Mouse (Mus musculus): Measurements from ENCODE around the gene Maz.
A peak's percentile ranks its signal among the peaks of the same experiment; 100 is the strongest.

Maz gene

DNA sequence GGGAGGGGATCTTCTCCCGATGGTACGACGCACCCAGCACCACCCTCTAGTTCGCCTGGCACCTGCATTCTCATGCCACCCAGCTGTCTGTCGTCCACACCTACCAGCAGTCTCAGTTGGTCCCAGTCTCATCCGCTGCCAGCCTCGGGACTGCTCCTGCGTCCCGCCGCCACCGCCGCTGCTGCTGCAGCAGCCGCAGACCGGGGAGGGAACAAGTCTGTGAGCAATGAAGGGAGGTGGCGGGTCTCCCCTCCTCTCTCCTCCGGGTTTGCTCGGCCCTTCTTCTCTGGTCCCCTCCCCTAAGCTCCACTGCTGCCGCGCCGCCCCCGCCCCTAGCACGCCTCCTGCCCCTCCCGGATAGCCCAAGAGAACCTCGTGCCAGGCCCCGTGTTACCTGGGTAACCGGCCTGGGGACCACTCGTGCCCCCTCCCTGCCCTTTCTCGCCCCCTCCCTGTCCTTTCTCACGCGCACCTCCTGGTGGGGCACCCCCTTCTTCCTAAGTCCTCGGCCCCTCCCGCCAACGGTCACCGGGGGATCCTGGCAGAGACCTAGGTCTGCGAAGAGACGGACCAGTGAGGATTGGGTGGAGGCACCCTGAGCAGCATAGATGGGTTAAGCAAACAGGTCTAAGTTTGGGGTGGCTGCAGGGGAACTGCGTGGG is 5.8 kb downstream of the Maz start, which contains the start of the genes Gm42742 and Prrt2:
TSS of gene Gm42742 (minus strand) at position 197 of the 662 bp plus-strand sequence.
TSS of gene Prrt2 (minus strand) at position 311 of the 662 bp plus-strand sequence.
- peak; percentile 81 for DNase-seq

GRCm38 (mm10) chr7:127020491-127020890 is 6.3 kb downstream of the Maz start:
- DNase-seq: no peak

- DNase-seq: no peak
Observed at GRCm38 (mm10) chr7:127020031-127020430, 6.8 kb downstream of the Maz start.

GRCm38 (mm10) chr7:127019306-127019960 is 7.4 kb downstream of the Maz start:
- DNase-seq: no peak

DNA sequence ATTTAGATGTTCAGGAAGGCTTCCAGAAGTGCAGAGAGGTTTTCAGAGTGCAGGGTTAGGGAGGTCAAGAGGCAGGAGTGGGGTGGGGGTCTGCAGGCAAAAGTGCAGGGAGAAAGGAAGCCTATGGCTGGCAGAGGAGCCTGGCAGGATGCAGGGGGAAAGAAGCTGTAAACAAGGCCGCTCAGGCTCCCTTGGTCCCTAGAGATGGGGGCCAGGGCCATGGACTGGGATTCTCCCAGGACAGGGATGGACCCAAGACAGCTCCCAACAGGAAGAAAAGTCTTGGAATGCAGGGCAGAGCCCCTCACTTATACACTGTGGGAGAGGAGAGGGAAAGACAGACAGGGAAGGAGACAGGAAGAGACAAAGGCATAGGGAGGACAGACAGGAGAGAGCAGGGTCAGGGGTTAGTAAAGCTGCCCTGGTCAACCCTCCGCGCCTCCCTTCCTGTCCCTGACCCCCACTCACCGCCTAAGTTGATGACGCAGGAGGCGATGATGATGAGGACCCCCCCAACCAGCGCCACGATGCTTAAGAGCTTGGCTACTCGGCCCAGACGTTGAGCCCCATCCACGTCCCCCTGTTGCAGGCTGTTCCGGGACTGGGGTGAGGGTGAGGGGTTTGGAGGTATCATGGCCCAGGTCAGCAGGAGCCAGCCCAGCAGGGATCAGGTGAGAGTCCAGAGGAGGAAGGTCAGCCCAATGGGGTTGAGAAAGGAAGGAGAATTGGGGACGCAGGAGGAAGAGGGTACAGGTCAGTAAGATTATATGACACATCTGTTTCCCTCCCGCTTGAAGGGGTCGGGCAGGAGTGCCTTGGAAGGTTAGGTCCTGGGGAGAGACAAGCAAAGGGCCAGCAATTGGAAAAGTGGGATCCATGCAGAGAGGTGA is 8.2 kb downstream of the Maz start:
- DNase-seq: no peak

- no peak for DNase-seq
Observed at GRCm38 (mm10) chr7:127017950-127018345, 8.9 kb downstream of the Maz start.

DNA sequence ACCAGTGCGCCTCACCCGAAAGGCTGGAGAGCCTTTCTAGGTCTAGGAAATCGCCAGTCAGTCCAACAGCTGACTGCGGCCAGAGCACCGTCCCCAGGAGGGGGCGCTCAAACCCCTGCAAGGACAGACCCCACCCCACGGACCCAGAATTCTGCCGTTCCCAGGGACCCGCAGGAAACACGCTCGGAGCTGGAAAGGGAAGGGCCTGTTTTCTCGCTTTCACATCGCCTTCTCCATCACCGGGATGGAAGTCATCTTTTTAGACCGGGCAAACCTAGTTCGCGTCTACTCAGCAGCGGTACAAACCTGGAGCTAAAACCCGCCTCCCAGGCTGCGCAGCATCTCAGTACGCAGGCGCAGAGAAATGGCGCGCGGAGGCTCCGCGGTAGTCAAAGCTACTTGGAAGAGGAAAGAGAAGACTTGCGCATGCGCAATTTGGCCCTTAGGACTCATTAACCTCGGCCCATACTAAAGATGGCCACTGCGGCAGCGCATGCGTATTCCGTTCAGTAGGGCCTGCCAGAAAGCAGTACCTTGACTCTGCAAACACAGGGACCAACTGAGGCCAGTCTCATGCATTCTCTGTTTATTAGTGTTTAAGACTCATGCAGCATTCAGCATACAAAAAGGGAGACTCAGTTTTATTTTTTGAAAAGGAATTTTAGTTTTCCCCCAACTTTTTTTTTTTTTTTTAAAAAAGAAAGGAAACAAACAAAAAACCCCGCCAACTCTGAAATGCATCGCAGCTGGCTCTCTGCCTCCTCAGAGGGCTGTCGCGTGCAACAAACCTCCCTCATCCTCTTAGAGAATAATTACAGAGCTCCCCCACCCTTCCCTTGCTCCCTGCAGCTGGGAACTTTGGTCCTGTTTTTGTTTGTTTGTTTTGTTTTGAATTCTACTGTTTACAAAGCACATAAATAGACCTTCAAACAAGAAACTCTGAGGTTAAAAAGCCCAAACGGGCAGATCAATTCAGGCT is 9.6 kb downstream of the Maz start, which contains the start of gene Pagr1a:
TSS of gene Pagr1a (minus strand) at position 382 of the 979 bp plus-strand sequence.
- DNase-seq: peak; percentile 99

- DNase-seq: no peak
Observed at GRCm38 (mm10) chr7:127016486-127016938, 10.3 kb downstream of the Maz start.

DNA sequence TGATC is 10.6 kb downstream of the Maz start, which contains the start of gene Pagr1b:
TSS of gene Pagr1b (minus strand) at position 4 of the 5 bp plus-strand sequence.
- no peak for DNase-seq

GRCm38 (mm10) chr7:127016081-127016480 is 10.8 kb downstream of the Maz start:
- DNase-seq: peak; percentile 58

GRCm38 (mm10) chr7:127014993-127015392 is 11.8 kb downstream of the Maz start:
- DNase-seq: no peak

- peak; percentile 32 for DNase-seq
Observed at GRCm38 (mm10) chr7:127014320-127014719, 12.5 kb downstream of the Maz start, which contains the start of gene Mvp. Gene Mvp, minus strand, starts transcription at chr7:127014621.

DNA sequence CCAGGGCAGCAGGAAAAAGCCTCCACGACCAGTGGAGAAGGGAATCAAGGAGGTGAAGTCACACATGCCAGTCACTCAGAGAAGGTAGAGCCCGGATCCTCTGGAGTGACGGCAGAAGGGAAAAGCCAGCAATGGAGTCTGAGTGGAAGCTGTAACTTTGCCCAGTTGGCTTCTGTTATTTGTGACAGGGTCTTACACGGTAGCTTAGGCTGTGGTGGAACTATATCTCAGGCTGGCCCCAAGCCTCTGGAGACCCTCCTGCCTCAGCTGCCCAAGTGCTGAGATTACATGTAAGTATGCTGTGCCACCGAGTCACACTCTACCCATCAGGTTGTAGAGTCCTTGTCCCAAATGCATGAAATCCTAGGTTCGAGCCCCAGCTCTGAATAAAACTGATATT is 13.5 kb downstream of the Maz start:
- DNase-seq: no peak

DNA sequence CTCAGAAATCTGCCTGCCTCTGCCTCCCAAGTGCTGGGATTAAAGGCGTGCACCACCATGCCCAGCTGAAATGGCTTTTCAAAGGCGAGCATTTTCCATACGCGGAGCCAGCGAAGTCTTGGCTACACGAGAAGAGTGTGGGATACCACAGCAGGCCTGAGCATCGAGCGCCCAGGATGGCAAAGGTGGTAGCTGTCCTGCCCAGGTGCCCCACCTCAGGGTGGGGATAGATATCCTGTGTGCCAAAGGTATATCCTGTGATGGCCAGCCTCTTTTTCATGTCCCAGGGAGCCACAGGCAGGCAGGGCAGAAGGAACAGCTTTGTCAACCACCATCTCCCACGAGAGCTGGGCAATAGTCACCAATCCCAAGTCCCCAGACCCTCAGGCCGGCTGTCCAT is 14.0 kb downstream of the Maz start:
- DNase-seq: no peak

- DNase-seq: no peak
Observed at GRCm38 (mm10) chr7:127012374-127012773, 14.5 kb downstream of the Maz start.

- peak; percentile 40 for DNase-seq
Observed at GRCm38 (mm10) chr7:127011717-127012116, 15.1 kb downstream of the Maz start.

DNA sequence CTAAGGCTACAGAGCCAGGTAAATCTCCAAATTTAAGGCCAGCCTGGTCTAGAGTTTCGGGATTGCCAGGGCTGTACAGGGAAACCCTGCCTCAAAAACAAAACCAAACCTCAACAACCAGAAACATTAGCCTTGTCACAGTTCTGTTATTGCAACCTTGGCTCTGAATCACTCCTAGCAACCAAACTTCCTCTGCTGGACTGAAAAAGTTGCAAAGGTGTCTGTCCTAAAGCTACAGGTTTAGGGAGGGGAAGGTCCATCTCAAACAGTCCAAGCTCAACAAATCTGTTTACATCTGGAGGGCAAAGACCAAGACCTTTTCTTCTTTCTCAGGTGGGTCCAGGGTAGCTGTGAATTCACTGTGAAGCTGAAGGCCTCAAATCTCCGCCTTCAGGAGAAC is 15.8 kb downstream of the Maz start:
- no peak for DNase-seq

GRCm38 (mm10) chr7:127009307-127010085 is 17.3 kb downstream of the Maz start:
- DNase-seq: no peak

DNA sequence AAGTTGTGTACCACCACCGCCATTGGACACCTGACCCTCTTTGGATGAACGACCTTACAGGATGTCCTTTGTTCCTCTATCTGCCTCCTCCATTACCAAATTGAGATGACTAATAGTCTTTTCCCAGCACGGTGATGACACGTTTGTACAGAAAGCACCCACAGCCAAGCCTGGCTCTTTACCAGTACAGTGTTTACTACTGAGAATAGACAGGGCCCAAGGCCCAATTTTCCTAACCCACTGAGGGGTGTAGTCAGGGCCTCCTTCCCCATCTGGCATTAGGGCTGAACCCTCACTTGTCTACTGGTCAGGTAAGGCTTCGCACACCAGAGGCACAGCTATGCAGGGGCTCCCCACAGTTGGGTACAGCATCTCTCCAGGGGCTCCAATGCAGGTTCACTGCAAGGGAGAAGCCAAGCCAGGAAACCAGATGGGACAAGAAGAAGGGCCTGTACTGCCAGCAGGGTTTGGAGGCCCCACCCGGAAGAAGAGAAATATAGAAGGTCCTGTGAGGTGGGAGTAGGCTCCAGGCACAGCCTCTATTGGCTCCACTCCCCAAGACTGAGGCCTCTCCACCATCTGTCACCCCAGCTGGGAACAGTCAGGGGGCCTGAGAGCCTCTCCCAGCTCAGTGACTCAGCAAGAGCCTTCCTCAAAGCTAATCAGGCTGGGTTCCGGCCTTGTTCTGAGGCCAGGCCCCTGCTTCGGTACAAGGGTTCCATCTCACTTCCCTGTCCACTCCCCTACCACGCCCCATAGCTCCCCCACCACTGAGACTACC is 18.4 kb downstream of the Maz start:
- DNase-seq: peak; percentile 73

- no peak for DNase-seq
Observed at GRCm38 (mm10) chr7:127007313-127008024, 19.4 kb downstream of the Maz start.
